Mouse (Mus musculus) kidney, adult 9 months (tissue): ENCODE results near the gene Dock4.
A peak's percentile ranks its signal among the peaks of the same experiment; 100 is the strongest.

Experiments used
- DNase-seq: peaks from one replicate; pipeline ENCODE4 v3.0.0; 2022

The Dock4 gene

GRCm38 (mm10) chr12:40789379-40790361 is 343.9 kb downstream of the Dock4 start:
- no peak for DNase-seq

GRCm38 (mm10) chr12:40791221-40791620 is 345.5 kb downstream of the Dock4 start:
- DNase-seq: peak; percentile 65

- no peak for DNase-seq
These were observed 346.5 kb downstream of the Dock4 start for GRCm38 (mm10) chr12:40792184-40792650.

- no peak for DNase-seq
These were observed 348.3 kb downstream of the Dock4 start for GRCm38 (mm10) chr12:40794066-40794465.

- DNase-seq: peak; percentile 82
These were observed 349.0 kb downstream of the Dock4 start for GRCm38 (mm10) chr12:40794756-40795155.

GRCm38 (mm10) chr12:40795768-40796167 is 350.0 kb downstream of the Dock4 start:
- no peak for DNase-seq

GRCm38 (mm10) chr12:40796813-40797491 is 351.2 kb downstream of the Dock4 start:
- DNase-seq: no peak

DNA sequence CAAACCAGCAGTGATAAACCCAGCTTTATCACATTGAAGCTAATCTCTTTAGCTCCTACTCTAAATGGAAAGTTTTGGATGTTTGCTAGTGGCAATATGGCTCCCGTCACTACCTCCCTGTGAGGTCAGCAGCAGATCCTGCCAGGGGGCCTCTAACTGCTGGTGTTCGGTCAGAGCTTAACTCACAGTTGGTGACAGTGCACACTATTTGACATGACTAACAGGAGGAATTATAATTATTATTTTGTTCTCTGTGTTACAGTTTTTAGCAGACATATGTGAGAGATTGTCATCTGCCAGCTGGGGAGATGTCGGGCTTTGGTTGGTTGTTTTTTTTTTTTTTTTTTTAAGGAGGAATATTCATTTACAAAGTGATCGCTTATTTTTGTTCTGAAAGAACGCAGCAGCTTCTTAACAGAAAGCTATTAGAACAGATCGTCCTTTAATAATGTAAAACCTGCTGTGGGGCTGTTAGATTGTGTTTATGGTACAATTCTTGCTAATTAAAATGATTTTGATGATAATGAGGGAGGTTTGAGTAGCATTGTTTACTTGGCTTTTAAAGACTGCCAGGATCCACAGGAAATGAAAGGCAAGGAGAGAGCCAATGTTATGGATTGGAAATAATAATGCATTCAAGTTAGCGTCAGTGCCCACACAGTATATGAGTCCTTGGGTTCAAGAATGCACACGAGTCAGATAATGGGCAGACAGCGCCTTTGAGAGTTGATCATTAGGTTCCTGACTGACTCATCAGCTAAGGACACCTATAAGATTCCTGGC is 352.0 kb downstream of the Dock4 start:
- DNase-seq: no peak

- DNase-seq: no peak
These were observed 352.7 kb downstream of the Dock4 start for GRCm38 (mm10) chr12:40798344-40799017.

DNA sequence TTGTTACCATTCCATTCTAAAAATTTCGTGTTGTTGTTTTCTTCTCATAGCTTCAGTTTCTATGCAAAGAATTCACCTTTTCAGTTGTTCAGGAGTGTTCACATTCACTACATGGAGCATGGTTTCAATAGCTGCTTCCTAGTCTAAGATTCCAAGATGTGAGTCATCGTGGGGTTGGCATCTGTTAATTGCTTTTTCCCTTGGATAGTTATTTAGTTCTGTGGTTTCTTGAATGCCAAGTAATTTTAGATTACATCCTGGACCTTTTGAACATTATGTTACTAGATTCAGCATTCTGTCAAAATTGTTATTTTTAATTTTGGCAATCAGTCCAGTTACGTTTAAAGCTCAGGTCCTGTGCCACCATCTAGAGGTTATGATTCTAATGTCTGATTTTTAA is 355.7 kb downstream of the Dock4 start:
- no peak for DNase-seq

DNA sequence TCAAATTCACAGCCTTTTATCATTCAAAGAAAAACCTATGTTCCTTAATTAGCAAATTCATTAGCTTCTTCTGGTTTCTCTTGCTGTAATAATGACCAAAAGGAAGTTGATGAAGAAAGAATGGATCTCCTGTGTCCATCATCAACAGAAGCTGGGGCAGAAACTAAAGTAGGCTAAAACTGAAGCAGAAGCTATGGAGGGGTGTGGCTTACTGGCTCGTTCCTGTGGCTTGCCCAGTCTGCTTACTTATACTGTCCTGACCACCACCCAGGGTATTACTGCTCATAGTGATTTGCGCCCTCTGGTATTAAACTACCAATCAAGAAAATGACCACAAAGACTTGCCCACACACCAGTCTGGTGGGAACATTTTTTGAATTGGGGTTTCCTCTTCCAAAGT is 359.5 kb downstream of the Dock4 start:
- DNase-seq: no peak

GRCm38 (mm10) chr12:40807916-40808315 is 362.2 kb downstream of the Dock4 start:
- DNase-seq: no peak

GRCm38 (mm10) chr12:40813474-40813873 is 367.7 kb downstream of the Dock4 start:
- DNase-seq: no peak

GRCm38 (mm10) chr12:40814659-40815363 is 369.1 kb downstream of the Dock4 start:
- no peak for DNase-seq

GRCm38 (mm10) chr12:40818046-40818708 is 372.4 kb downstream of the Dock4 start:
- no peak for DNase-seq

- no peak for DNase-seq
These were observed 377.9 kb downstream of the Dock4 start for GRCm38 (mm10) chr12:40823631-40824030.

DNA sequence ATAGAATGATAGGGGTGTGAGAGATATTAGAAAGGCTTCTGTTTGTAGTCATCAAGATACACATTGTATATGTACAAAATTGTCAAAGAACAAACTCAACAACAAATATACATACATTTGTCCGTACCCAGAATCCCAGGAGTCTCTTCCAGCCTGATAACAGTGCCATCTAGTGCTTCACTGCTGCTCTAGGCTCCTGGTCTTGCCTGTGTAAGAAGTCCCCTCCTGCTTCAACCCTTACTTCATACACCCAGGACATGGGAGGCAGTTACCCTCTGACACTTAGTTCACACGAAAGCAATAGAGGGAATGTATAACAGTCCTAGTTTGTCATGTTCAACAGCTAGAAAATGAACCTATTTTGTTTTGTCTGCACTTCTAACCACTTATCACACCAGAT is 378.5 kb downstream of the Dock4 start:
- peak; percentile 24 for DNase-seq

DNA sequence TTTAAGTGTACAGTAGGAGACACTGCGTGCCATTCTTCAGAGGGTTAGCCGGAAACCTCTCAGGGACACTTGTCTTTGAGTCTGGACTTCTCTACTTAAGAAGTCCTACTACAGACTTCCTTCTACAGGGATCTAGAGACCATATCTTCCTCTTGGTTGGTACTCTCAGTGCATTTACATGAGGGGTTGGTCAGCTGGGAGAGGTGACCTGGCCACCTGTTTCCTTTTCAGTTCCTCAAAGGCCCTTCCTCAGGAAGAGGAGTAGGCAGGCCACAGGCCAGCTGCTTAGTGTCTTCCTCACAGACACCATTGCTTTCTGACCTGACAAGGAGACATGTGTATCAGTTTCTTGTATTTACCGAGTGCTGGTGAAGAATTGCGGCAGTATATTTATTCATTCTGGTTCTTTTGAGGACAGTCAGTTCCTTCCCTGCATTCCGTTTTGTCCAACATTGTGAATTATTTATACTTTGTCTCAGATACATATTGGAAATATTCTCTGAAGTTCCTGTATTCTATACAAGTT is 380.2 kb downstream of the Dock4 start:
- no peak for DNase-seq

DNA sequence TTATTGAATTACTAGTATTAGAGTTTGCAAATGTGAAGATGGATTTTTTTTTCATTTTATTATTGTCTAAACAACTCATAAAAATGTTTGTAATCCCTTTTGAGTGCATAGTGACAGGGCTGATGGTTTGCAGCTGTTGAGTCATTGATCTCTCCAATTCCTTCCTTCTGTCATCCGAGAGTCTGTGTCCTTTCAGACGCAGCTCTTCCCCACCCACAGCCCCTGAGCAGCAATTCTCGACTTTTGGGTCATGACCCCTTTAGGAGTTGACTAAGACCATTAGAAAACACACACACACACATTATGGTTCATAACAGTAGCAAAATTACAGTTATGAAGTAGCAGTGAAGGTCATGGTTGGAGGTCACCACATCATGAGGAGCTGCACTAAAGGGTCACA is 380.7 kb downstream of the Dock4 start:
- peak; percentile 9 for DNase-seq

DNA sequence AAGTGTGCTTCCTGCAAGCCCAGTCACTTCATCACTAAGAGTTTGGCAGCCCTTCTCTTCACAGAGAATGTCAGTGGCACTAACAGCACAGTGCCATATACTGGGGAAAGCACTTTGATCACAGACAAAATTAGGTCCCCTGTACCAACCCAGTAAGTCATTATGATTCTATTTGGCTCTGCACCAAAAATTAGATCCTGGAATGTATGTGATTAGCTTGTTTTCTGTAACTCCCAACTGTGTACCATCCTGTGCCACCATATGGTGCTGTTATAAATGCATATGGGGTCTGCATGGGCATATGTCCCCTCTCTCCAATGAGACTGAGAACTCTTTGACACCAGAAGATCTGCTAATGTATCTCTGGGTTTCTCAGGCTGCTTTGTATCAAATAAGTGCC is 382.3 kb downstream of the Dock4 start:
- no peak for DNase-seq

DNA sequence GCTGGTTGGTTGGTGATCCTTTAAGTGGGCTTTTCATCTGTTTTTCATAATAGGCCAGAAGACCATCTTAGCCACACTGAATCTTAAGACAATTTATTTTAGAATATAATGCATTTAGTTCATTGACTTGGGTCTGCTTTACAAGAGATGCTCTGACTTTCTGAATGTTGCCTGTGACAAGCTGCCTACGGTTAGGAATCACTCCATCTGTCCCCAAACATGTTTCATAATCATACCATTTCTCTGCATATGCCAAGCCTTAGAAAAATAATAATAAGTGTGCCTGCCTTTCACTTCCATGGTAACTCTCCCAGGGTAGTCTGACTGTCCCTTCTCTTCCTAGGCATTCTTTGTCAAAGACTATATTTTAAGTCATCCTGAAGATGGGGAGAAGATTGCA is 383.5 kb downstream of the Dock4 start:
- no peak for DNase-seq
